Mouse (Mus musculus): Measurements from ENCODE around the gene Zfp108.

DNA sequence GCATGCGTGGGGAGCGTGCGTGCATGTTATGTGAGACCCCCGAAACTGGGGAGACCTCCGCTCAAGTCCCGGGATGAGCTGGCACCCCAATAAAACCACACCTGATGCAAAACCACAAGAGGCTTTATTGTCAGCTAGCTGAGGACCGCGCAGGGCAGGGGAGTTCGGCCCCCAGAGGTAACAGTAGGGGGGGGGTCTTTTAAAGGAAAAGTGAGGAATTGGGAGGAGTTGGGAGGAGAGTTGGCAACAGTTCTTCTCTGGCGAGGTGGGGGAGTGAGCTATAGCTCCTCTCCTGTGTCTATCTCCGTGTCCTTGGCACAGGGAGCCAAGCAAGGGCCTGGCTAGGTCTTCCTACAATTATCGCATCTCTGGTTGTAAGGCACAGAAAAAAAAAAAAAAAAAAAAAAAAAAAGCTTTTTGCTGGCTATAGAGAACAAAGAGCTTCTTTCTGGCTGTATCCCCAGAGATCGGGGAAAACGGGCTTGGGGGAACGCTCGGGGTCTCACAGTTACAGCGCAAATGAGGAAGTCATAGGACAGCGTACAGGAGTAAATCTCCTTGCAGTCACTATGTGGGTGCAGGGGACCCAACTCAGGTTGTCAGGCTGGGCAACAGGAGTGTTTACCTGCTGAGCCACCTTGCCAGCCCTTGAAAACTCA, 45.4 kb downstream of the Zfp108 start:
- no peak for TF ChIP-seq TAL1 (IDR thresholded peaks at IDR 0.05; ENCODE audit: low read length)
- TF ChIP-seq GATA1 (IDR thresholded peaks at IDR 0.05; ENCODE audit: low read length), result no peak

All from erythroblast, embryonic 14.5 days (primary cell).